Mouse (Mus musculus) embryo, embryonic 11 days (tissue): ENCODE measurements at regions not wholly inside any gene's neighbourhood (a gene's known extent, or its start where the extent isn't known, plus 50 kb on each side); places are given as distances from the start of the nearest gene placed in this dataset.

Experiments
- DNase-seq: peaks from one replicate; pipeline ENCODE4 v3.0.0-alpha.2; 2015

- no peak for DNase-seq
These were observed 103.0 kb downstream of the Cstad start for GRCm38 (mm10) chr2:30697851-30698250.

DNA sequence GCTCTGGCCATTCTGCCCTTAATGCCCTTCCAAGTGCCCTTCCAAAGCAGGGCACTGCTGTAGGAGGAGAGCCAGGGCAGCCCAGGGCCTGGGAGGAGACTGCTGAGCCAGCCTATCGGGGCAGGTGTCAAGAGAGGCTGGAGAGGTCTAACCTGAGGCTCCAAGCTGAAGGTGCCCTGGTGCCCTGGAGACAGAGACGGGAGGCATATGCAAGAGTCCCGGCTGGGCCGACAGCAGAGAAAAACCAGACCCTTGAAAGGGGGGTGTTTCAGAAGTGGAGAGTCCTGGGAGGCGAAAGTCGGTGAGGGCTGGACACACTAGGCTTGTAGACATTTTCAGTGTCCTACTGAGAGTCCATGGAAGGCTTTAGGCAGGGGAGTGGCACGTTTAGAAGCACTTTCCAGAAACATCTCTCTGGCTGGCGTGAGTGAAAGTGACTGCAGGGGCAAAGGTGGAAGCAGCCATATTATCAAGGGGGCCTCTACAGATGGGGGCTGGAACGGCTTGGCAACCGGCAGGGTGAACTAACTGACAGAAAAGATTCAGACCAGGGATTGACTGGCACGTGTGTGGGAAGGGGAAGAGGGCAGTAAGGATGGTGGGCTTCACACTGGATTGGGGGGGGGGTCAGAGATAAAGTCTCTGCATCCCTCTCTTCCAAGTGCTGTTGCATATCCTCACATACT lies 101.1 kb downstream of the Cstad start:
- DNase-seq: no peak

DNA sequence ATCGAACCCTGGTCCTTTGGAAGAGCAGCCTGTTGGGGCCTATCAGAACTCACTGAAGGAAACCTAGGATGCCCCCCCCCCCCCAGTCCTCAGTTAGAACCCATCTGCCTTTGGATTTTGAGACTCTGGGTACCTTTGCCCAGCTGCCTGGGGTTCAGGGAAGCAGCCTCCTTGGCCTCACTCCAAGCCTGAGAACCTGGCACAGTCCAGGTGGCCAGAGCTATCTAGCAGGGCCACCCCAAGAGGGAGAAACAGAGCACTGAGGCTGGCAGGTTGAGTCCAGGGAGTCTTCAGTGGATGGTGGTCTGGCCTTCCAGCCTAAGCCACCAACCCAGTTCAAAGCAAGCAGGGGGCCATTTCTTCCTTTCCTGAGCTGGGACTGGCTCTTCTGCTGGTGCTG lies 100.2 kb downstream of the Cstad start:
- no peak for DNase-seq

DNA sequence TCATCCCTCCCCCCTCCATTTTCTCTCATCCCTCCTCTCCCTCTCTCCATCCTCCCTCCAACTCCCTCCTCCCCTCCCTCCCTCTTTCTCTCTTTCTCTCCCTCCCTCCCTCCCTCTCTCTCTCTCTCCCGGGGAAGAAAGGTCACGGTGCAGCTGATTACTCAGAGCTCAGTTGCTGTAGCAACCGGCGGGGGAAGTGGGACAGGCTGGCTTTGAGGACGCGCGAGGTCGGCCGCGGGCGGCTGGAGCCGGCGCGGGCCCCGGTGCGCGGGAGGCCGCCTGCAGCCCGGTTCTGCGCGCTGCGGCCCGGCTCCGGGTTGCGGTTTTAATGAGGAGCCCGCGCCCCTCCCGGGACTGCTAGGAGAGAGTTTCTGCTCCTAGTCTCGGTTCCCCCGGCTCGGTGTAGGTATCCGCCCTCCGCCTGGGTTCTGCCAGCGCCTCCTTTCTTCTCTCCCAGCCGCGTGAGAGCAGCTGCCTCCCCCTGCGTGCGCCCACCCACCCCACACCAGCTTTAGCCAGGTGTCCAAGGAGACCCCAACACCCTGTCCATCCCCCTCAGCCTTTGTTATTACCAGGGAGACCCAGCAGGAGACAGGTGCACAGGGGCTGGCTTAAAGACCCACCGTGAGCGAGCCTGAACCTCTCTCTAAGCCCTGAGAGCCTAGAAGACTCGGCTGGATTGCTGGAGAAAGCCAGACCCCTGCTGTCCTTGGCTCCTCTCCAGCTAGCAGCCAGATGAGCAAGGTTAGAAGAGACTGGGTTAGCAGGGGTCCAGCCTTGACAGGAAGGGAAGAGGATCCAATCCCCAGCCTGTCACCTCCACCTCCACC lies 98.6 kb downstream of the Cstad start:
- DNase-seq: peak; percentile 96

- DNase-seq: peak; percentile 92
These were observed 97.8 kb downstream of the Cstad start for GRCm38 (mm10) chr2:30692561-30693205.

DNA sequence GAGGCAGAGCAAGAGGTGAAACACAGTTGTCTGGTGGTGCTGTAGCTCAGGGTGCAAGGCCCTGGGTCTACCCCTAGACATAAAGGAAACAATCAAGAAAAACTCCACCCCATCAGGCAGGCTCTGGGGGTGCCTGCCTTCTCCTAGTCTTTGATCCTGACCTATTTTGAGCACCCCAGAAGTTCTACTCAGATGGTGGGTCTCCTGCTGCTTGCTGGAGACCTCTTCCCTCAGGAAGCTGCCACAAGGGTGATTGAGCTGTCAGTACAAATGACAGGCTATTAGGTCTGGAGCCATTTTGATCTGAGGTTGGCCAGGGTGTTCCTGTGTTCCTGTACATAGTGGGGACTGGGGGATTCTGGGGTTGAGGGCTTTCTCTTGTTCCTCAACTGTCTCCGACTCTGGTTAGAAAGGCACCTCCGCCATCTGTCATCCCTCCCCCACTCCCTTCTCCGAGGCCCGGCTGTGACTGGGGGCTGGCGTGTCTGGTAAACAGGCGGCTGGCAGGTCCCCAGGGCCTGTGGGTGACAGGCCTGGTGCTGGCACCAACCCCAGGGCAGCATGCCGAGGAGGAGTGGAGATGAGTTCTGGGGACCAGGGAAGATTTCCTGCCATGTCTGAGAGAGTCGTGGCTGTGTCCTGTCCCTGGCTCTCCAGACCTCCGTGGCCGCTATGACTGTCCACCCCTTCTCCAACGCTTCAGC lies 97.2 kb downstream of the Cstad start:
- peak; percentile 55 for DNase-seq

GRCm38 (mm10) chr2:30690925-30691856 lies 96.4 kb downstream of the Cstad start:
- peak; percentile 64 for DNase-seq

DNA sequence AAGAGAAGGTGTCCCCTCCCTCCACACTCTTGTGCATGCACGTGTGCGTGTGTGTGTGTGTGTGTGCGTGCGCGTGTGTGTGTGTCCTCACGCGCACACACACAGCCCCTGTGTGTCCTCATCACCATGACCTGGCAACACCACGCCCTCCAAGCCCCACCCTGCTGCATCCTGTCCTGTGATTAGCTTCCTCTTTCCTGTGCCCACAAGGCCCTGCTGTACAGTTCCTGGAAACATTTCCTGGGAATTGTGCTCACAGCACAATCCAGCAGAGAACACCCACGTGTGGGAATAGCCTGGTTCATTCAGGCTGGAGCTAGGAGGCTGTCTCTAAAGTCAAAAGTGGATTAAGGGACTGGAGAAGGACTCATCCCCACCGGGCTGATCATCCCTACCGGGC lies 95.5 kb downstream of the Cstad start:
- DNase-seq: no peak

DNA sequence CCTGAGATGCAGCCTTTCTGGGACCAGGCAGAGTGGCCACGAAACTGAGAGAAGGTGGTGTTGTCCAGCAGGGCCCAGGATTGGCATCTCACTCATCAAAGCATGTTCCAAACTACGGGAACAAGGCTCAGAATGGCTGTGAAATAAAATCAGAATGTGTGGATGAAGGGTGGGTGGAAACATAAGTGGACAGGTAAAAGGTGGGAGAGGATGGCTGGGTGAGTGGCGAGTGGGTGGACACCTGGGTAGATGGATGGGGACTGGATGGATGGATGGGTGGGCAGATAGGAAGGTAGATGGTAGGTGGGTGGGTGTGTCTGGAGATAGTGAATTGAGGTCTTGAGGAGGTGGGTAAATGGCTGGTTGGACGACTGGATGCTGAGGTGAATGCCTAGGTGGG lies 93.6 kb downstream of the Cstad start:
- no peak for DNase-seq

DNA sequence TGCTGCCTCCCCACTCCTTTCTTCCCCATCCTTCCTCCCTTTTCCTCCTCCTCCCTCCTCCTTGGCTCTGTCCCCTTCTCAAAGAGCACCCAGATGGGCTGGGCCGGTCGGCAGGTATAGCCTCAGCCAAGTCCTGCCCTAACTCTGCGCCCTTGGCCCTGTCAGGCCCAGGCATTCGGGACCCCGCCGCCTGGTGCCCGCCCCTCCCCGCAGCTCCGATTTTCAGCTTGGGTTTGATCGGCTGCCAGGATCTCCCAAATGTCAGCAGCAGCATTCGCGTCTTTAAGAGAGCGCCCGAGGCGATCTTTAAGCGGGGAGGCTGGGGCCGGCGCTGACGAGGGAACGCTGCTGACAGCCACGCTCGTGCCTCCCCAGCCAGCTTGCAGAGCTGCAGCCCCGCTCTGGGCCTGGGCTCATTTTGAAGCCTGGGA lies 92.3 kb downstream of the Cstad start:
- DNase-seq: peak; percentile 82

DNA sequence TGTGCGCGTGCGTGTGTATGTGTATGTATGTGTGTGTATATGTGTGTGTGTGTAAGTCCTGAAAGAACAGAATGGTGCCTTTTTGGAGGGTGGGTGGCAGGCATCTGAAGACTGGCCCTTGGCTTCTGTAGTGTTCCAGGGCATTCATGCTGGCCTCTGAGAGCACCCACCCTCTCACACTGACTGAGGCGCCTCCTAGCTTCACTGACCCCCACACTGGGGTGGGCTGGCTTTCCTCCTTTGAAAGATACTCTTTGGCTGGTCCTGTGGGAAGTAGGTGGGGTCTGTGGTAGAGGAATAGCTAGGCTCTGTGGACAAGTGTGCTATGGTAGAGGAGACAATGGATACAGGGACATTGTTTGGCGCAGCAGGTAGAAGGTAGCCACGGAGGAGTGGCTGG lies 91.5 kb downstream of the Cstad start:
- DNase-seq: no peak

DNA sequence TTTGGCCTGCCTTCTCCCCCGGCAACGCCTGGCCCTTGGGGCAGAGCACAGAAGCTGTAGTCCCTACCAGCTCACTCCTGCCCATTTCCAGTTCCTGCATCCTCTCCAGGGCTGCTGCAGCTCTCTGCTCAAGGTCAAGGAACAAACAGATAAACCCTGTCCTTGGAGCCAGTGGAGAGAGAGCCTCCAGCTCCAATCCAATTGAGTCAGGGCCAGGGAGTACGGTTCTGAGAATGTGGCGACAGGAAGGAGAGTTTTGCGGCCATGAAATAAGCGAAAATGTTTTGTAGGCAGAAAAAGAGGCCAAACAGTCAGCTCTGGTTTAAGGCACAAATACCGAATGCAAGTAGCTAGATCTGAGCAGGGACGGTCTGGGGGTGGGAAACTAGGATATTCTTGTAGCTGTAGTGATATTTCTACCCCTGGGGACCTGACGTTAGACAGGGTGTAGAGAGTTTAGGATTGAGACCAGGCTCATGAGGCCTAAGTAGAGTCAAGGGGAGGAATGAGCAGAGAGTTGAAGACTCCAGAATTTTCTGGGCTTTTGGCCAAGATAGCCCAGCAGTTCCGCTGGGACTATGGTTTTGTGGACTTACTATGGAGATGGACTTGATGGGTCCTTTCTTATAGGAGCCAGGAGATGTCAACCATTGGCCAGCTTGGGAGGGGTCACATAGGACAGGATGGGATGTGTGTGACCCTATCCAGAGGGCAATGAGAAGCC lies 90.5 kb downstream of the Cstad start:
- DNase-seq: no peak

DNA sequence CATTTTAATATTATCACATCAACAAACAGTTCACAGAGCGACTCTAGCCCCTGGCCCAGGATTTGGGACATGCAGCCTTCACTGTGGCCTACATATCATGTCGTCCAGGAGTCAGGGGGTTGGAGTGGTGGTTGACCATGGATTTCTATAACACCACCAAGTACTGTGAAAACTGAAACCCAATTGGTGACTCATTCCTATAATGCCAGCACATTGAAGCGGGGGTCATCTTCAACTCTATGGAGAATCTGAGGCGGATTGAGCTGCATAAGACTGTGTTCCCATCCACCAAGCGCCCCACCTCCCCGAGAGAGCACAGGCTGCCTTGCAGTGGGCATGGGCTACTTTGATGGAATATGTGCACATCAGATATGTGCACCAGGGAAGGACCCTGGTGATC lies 89.6 kb downstream of the Cstad start:
- DNase-seq: no peak

DNA sequence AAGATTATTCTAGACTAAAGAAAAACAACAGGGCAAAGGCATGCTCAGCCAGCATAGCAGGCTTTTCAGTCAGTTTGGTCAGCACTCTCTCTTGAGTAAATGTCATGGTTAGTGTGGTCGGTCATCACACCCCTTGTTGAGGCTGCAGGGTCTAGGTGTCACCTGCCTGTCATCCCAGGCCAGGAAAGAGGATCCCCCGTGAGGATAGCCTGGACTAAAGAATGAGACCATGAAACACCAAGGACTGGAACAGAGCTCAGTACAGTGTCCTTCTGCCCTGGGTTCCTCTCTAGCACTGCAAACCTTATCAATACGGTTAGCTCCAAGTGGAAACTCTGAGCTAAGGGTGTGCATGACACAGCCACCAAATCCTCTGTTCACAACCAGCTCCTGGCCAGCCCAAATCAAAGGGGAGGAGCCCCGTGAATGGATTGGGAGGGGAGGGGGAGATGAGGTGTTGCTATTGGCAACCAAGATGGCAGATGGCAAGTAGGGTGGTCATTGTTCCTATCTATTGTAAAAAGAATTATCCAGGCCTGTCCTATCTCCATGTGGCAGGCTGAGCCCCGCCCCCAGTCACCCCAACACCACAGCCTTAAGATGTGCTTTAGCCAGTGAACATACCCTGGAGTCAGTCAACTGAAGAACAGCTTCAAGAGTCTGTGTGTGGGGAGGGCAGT lies 87.4 kb downstream of the Cstad start:
- peak; percentile 71 for DNase-seq

- DNase-seq: no peak
These were observed 86.8 kb downstream of the Cstad start for GRCm38 (mm10) chr2:30681642-30682041.

DNA sequence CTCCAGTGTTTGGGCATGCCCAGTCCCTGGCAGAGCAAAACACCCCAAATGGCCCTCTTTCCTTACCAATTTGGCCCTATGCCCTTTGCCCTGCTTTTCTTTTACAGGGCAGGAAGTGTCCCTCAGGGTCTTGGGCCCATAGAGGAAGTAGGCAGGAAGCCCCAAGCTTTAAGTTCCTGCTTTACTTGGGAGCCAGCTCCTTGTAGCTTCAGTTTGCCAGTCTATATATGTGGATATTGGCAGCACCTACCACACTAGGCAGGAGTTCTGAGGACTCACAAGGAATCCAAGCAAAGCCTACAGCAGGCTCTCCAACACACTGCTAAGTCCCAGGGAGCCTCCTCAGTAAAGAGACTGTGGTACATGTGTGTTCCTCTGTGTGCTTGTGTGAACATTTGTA lies 84.2 kb downstream of the Cstad start:
- no peak for DNase-seq

DNA sequence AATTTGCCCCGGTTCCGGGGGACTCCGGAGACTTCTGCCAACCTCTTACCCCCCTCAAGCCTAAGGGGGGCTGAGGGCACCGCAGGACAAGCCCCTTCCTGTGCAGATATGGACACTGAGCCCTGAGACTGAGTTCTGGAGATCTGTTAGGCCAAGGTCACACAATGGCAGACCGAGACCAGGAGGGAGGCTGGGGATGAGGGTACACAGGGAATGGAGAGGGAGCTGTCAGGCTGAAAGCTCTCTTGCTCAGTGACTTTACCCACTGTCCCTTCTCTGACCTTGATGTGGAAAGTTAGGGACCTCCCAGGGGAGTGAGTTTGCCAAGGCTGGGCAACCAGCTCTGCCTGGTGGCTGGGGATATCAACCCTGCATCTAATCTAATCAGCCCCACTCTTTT lies 82.7 kb downstream of the Cstad start:
- DNase-seq: peak; percentile 35

GRCm38 (mm10) chr2:30676833-30677459 lies 82.1 kb downstream of the Cstad start:
- peak; percentile 85 for DNase-seq

DNA sequence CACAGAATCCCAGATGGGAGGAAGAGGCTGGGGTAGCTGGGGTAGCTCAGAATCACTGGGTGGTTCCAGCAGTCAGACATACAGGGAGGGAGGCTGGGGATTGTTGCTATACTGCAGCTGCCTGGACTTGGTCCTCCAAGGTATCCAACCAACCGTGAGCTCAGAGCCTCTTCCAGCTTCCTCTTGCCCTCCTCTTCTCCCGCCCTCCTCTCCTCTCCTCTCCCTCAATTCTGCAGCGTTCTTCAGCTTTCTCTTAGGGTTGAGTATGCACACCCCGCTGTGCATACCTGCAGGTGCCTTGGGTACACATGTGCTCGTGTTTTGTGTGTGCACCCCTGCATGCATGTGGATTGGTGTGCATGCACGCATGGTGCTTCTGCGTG lies 81.6 kb downstream of the Cstad start:
- no peak for DNase-seq

DNA sequence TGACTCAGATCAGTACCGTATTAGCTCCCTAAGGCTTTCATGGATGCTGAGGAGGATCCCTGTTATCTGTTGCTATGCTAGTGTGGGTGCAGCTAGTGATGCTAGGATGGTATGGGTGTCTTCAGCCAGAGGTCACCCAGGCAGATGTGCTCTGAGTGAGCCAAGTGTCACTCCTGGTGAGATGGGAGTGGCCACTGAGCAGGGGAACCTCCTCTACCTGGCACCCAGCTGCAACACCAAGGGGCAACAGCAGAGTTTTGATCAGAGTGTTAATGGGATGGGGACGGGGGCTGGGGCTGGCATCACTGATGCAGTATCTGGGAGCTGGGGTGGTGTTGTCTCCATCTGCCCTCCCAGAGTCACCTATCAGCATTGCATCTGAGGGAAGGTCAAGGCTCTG lies 81.0 kb downstream of the Cstad start:
- no peak for DNase-seq
